ENCODE assay signal across 16 mouse cellular contexts in the genomic region with DNA sequence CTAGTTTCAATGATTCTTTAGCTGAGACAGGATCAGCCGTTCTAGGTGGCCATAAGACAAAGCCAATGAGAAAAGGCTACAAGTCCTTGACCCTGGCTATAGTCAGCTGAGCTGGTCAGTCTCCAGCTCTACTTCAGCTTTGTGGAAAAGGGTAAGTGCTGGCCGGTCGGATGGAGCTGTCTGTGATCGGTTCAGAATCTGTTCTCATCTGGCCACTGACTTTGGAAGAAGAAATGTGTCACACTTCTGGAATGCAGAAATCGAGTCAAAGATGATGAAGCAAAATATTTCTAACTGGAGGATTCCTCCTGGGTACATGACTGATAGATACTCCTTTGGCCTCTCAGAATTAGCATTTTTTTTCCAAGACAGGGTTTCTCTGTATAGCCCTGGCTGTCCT.
"Had no signal": no experiment of that assay in that cellular context is flagged by ENCODE, and none has a peak within 500 bp of the region (broad histone marks: within the 10 kb centered on the region; RNA-seq: fewer than 3 reads in every experiment).

No protein-coding gene starts in this region.

- H3K4me1 ChIP-seq: limb, embryonic 10.5 days; liver, embryonic 15.5 days; neural tube, embryonic 15.5 days had no signal

- DNase-seq: kidney, postnatal 25 days; lung, embryonic 14.5 days; lung, postnatal 10 days; lung, postnatal 4 days; midbrain, embryonic 14.5 days; right cerebral cortex, adult 18-20 months; right cerebral cortex, postnatal 25 days; spleen, adult 18-20 months; thymus, adult 2 months; thymus, postnatal 25 days had no signal

- H3K4me3 ChIP-seq: left cerebral cortex, adult 2 months; limb, embryonic 10.5 days; liver, embryonic 15.5 days; midbrain, embryonic 10.5 days; myocyte; neural tube, embryonic 15.5 days had no signal
